Mouse (Mus musculus) retina, postnatal 7 days (tissue): ENCODE measurements around the gene Hlcs.
A peak's percentile ranks its signal among the peaks of the same experiment; 100 is the strongest.

Experiments used
- DNase-seq: peaks from one replicate; pipeline ENCODE4 v3.0.0-alpha.2; 2012; ENCODE audit warnings: low read depth, low spot score

The Hlcs gene

GRCm38 (mm10) chr16:94164978-94165377 lies 148.4 kb downstream of the Hlcs start:
- DNase-seq: peak; percentile 71

- no peak for DNase-seq
Observed at GRCm38 (mm10) chr16:94164236-94164635, 149.1 kb downstream of the Hlcs start.

GRCm38 (mm10) chr16:94163051-94163450 lies 150.3 kb downstream of the Hlcs start:
- no peak for DNase-seq

- DNase-seq: no peak
Observed at GRCm38 (mm10) chr16:94162000-94162399, 151.4 kb downstream of the Hlcs start.

- no peak for DNase-seq
Observed at GRCm38 (mm10) chr16:94157819-94158218, 155.6 kb downstream of the Hlcs start.

- DNase-seq: no peak
Observed at GRCm38 (mm10) chr16:94155041-94155653, 158.2 kb downstream of the Hlcs start.

GRCm38 (mm10) chr16:94150125-94151103 lies 163.0 kb downstream of the Hlcs start:
- no peak for DNase-seq

GRCm38 (mm10) chr16:94148139-94148538 lies 165.2 kb downstream of the Hlcs start:
- no peak for DNase-seq

GRCm38 (mm10) chr16:94143325-94143724 lies 170.0 kb downstream of the Hlcs start:
- DNase-seq: no peak

GRCm38 (mm10) chr16:94140746-94141145 lies 172.6 kb downstream of the Hlcs start:
- DNase-seq: no peak

GRCm38 (mm10) chr16:94134218-94134617 lies 179.2 kb downstream of the Hlcs start:
- DNase-seq: no peak

- DNase-seq: no peak
Observed at GRCm38 (mm10) chr16:94128236-94128835, 185.0 kb downstream of the Hlcs start.

GRCm38 (mm10) chr16:94126200-94126599 lies 187.2 kb downstream of the Hlcs start:
- no peak for DNase-seq

GRCm38 (mm10) chr16:94125172-94125981 lies 188.0 kb downstream of the Hlcs start:
- DNase-seq: no peak

GRCm38 (mm10) chr16:94123247-94123646 lies 190.1 kb downstream of the Hlcs start:
- no peak for DNase-seq

- no peak for DNase-seq
Observed at GRCm38 (mm10) chr16:94122347-94122746, 191.0 kb downstream of the Hlcs start.

- DNase-seq: no peak
Observed at GRCm38 (mm10) chr16:94118394-94118793, 195.0 kb downstream of the Hlcs start.

GRCm38 (mm10) chr16:94117333-94117732 lies 196.0 kb downstream of the Hlcs start:
- DNase-seq: no peak

GRCm38 (mm10) chr16:94114693-94115092 lies 198.7 kb downstream of the Hlcs start:
- no peak for DNase-seq

GRCm38 (mm10) chr16:94113160-94113559 lies 200.2 kb downstream of the Hlcs start:
- no peak for DNase-seq

- DNase-seq: no peak
Observed at GRCm38 (mm10) chr16:94097724-94098455, 215.5 kb downstream of the Hlcs start.
